Mouse (Mus musculus) embryonic facial prominence, embryonic 10.5 days (tissue): ENCODE data around the gene Gpha2. TPM values are rescaled to one million over a fixed set of nuclear protein-coding genes. Genes with fewer than 3 reads are reported as not detected.

Experiments
- DNase-seq: peaks from one replicate; pipeline ENCODE4 v3.0.0-alpha.2; 2017; ENCODE audit warnings: low spot score
- H3K27ac ChIP-seq: fragments of 300-500 bp; sonication (generic); replicated peaks from 2 replicates; pipeline ENCODE4 v1.5.1; 2016; ENCODE audit warnings: mild to moderate bottlenecking
- H3K27me3 ChIP-seq: fragments of 300-500 bp; sonication (generic); replicated peaks from 2 replicates; pipeline ENCODE4 v1.6.1; 2016; ENCODE audit warnings: low read depth, mild to moderate bottlenecking; ENCODE audit not compliant: poor library complexity, severe bottlenecking
- H3K36me3 ChIP-seq: fragments of 300-500 bp; sonication (generic); replicated peaks from 2 replicates; pipeline ENCODE4 v1.6.1; 2016; ENCODE audit warnings: mild to moderate bottlenecking, moderate library complexity
- H3K4me1 ChIP-seq: fragments of 300-500 bp; sonication (generic); 2 replicates; pipeline ENCODE4 v1.6.1; 2016
- H3K4me3 ChIP-seq: fragments of 300-500 bp; sonication (generic); 2 replicates; pipeline ENCODE4 v1.5.1; 2016; ENCODE audit warnings: mild to moderate bottlenecking, moderate library complexity
- H3K9me3 ChIP-seq: fragments of 300-500 bp; sonication (generic); 2 replicates; pipeline ENCODE4 v1.6.1; 2016; ENCODE audit warnings: mild to moderate bottlenecking
- WGBS: fragments of 180-500 bp; shearing (Covaris S2); methylation state at CpG from one replicate; pipeline ENCODE4 v1.1.7; 2016; 5-methylcytosine and 5-hydroxymethylcytosine counted together
- polyA plus RNA-seq: library from polyadenylated mRNA; unstranded; fragments of >200 nt; fragmentation: Nextera tagmentation; extraction: Ambion mirVana; gene quantifications from 2 replicates; pipeline ENCODE4 v1.2.1, GENCODE M21; 2016

Gpha2 gene
- polyA plus RNA-seq, 1 experiment from 2014 or later: 1.3 TPM

DNA sequence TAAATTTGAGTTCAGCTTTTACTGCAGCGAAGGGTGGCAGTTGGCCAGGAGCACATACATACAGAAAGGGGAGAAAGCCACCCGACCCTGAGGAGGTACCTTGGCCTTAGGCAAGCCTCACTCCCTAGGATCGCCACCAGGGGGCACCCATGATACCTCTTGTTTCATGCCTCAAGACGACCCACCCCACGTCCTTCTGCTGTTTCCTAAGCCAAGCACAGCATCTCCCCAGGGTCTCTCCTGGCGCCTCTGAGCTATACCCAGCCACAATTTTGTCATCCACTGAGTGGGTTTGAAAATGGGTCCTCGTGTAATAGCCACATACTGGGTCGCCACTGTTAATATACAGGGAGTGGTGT is 42.0 kb downstream of the Gpha2 start:
- peak; percentile 90 for DNase-seq
- Histone ChIP-seq H3K36me3 (no peaks in the 10 kb centered on the region), H3K4me1 (peaks cover 12% of the 10 kb centered on the region), H3K27ac (no peak overlapping the region), H3K27me3 (peaks cover 6% of the 10 kb centered on the region), H3K4me3 (no peak overlapping the region), H3K9me3 (no peaks in the 10 kb centered on the region)
- 18% methylated on average over 8 of the region's 8 CpGs for WGBS

- Histone ChIP-seq H3K9me3 (no peaks in the 10 kb centered on the region), H3K4me3 (no peak overlapping the region), H3K27ac (no peak overlapping the region), H3K4me1 (peaks cover 12% of the 10 kb centered on the region), H3K36me3 (no peaks in the 10 kb centered on the region), H3K27me3 (peaks cover 6% of the 10 kb centered on the region)
- DNase-seq: no peak
- WGBS: 84% methylated on average over 7 of the region's 7 CpGs
These were observed 42.5 kb downstream of the Gpha2 start for GRCm38 (mm10) chr19:6268670-6269132.

DNA sequence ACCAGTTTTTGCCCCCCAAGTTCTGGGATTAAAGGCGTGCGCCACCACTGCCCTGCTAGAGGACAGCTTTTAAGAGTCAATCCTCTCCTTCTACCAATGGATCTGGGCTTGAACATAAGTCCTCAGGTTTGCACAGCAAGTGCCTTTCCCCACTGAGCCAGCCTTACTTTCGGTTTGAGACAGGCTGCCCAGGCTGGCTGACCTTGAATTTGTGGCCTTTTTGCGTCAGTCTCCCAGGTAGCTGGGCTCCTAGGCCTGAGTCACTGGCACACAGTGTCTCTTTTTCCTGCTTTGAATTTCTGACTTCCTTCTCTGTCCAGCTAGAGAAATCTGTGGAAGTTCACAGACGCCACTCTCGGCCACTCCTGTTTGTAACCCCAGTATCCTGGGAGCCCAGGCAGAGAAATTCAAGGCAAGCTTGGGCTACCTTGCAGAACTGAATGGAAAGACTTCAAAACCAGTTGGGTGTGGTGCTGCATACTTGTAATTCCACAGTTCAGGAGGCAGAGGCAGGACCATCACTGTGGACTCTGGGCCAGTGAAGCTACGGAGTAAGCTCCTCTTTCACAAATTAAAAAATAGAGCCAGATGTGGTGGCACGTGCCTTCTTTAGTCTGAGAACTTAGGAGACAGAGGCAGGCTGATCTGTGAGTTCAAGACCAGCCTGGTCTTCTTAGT is 43.8 kb downstream of the Gpha2 start:
- DNase-seq: no peak
- Histone ChIP-seq H3K27me3 (peaks cover 6% of the 10 kb centered on the region), H3K9me3 (no peaks in the 10 kb centered on the region), H3K4me3 (no peak overlapping the region), H3K27ac (no peak overlapping the region), H3K36me3 (no peaks in the 10 kb centered on the region), H3K4me1 (peaks cover 14% of the 10 kb centered on the region)
- 86% methylated on average over 8 of the region's 8 CpGs for WGBS

GRCm38 (mm10) chr19:6270661-6271060 is 44.5 kb downstream of the Gpha2 start:
- Histone ChIP-seq H3K27me3 (peaks cover 6% of the 10 kb centered on the region), H3K27ac (no peak overlapping the region), H3K9me3 (no peaks in the 10 kb centered on the region), H3K4me3 (peak overlapping the region; percentile 17; the same call in 1 of the 2 replicates), H3K4me1 (peaks cover 21% of the 10 kb centered on the region), H3K36me3 (no peaks in the 10 kb centered on the region)
- WGBS: 59% methylated on average over 9 of the region's 9 CpGs
- no peak for DNase-seq

DNA sequence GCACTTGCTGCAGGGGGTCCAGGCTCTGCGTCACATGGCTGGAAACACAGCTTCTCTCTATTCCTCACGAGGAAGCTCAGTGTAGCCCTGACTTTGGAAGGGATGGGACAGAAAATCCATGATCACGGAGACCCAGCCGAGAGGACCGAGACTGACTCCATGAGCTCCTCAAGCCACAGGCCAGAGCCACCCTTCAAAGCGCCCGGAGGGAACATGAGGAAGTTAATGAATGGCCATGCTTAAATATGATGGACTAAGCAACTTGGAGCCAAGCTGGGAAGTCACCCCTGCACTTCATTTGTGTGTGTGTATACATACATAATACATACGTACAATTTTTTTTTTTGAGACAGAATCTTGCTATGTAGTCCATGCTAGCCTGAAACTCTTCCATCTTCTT is 45.0 kb downstream of the Gpha2 start:
- peaks cover 6% of the 10 kb centered on the region for H3K27me3 ChIP-seq
- H3K9me3 ChIP-seq: no peaks in the 10 kb centered on the region
- WGBS: 39% methylated on average over 8 of the region's 8 CpGs
- no peaks in the 10 kb centered on the region for H3K36me3 ChIP-seq
- no peak for DNase-seq
- peak overlapping the region; percentile 17; the same call in 1 of the 2 replicates for H3K4me3 ChIP-seq
- no peak overlapping the region for H3K27ac ChIP-seq
- H3K4me1 ChIP-seq: peaks cover 26% of the 10 kb centered on the region

DNA sequence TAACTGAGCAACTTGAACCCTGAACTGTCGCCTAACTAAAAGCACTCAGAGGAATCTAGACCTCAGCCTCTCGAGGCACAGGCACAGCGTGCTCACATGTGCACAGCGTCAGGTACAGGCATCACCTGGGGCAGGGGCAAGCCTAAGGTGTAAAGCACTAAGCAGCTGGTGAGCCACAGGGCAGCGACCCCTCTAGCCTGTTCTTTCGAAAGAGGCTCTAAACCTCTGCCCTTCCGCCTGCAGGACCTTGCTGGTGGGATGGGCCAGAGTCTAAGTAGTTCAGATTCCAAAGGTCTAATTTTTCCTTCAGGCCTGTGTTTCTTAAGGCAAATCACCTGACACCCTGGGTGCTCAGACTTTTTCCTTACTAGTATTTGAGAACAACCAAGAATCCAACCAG is 45.9 kb downstream of the Gpha2 start:
- Histone ChIP-seq H3K36me3 (no peaks in the 10 kb centered on the region), H3K4me1 (peaks cover 27% of the 10 kb centered on the region), H3K27me3 (peaks cover 6% of the 10 kb centered on the region), H3K27ac (no peak overlapping the region), H3K9me3 (no peaks in the 10 kb centered on the region), H3K4me3 (no peak overlapping the region)
- no peak for DNase-seq
- WGBS: 66% methylated on average over 7 of the region's 7 CpGs

DNA sequence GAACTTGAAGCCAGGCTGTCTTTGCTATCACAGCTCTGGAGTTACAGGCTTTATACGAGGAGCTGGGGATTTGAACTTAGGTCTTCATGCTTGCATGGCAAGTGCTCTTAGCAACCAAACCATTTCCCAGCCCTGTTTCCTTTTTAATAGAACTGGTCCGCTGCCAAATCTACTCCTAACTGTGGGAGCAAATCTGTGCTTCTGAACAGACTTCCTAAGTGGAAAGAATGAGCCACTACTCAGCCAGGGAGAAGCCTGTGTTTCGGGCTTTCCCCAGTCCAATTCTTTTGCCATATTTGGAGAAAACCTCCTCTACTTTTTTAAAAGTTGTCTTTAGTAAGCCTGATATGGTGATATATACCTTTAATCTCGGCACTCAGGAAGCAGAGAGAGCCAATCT is 46.6 kb downstream of the Gpha2 start:
- no peak overlapping the region for H3K27ac ChIP-seq
- WGBS: 83% methylated on average over 4 of the region's 4 CpGs
- peaks cover 6% of the 10 kb centered on the region for H3K27me3 ChIP-seq
- no peaks in the 10 kb centered on the region for H3K36me3 ChIP-seq
- peaks cover 33% of the 10 kb centered on the region for H3K4me1 ChIP-seq
- no peak for DNase-seq
- H3K4me3 ChIP-seq: no peak overlapping the region
- no peaks in the 10 kb centered on the region for H3K9me3 ChIP-seq

- H3K4me1 ChIP-seq: peaks cover 39% of the 10 kb centered on the region
- H3K27ac ChIP-seq: no peak overlapping the region
- no peaks in the 10 kb centered on the region for H3K9me3 ChIP-seq
- DNase-seq: no peak
- H3K4me3 ChIP-seq: peak overlapping the region; percentile 3; the same call in 1 of the 2 replicates
- peaks cover 6% of the 10 kb centered on the region; the same call in 1 of the 2 replicates for H3K27me3 ChIP-seq
- peaks cover 1% of the 10 kb centered on the region; the same call in 1 of the 2 replicates for H3K36me3 ChIP-seq
- 91% methylated on average over 4 of the region's 4 CpGs for WGBS
These were observed 47.4 kb downstream of the Gpha2 start for GRCm38 (mm10) chr19:6273592-6273991.

DNA sequence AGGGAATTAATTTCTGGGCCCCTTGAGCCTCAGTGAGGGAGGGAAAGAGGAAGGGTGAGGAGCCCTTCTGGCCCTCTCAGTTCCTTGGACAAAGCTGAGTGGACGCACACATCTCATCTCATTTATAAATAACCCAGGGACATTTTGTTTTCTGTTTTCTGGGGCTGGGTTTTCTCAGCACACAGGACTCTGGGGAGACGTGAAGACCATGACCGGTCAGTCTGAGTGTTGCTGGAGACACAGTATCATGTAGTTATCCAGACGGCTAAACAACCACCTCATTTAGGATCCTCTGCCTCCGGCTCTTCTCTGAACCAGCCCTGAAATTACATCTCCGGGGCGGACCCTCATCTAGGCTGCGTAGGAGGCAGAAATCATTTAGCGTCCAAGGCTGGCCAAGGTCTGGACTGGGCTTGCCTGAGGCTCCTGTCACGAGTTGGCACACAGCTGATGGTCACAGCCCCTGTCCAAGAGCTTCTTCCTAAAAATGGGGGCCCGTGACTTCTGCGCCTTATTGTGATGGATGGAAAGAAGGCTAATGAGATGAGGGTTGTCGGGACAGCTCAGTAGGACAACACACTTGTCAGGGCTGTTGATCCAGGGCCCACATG is 47.9 kb downstream of the Gpha2 start:
- H3K4me3 ChIP-seq: no peak overlapping the region
- WGBS: 91% methylated on average over 13 of the region's 13 CpGs
- no peak for DNase-seq
- peaks cover 44% of the 10 kb centered on the region for H3K4me1 ChIP-seq
- no peak overlapping the region for H3K27ac ChIP-seq
- H3K27me3 ChIP-seq: peaks cover 6% of the 10 kb centered on the region; the same call in 1 of the 2 replicates
- no peaks in the 10 kb centered on the region for H3K9me3 ChIP-seq
- H3K36me3 ChIP-seq: peaks cover 6% of the 10 kb centered on the region

DNA sequence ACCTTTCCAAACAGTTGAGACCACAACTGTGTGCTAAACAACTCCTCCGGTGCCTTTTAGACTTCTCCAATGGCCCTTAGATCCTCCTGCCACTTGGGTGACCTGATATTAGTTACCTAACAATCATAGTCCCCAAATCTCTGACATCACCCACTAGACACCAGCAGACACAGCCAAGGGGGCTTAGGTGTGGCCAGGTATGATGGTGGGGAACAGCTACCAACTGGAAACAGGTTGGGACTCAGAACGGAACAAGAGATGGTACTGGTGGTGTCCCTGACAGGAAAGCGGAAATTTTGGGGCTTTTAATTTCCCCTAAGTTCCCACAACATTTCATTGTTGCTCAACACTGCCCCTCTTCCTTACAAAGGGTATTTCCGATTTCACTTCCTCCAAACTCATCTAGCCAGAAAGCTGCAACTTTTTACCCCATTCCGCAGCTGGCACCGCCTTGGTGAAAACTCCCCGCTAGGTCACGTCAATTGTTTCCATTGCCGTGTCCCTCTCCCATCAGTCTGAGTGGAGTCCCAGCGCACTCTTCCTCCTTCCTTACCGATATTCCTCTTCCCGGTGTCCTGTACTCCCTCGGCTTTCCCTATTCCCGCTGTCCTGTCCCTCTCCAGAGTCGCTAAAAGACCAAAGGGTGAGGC is 49.7 kb downstream of the Gpha2 start:
- peaks cover 4% of the 10 kb centered on the region; the same call in 1 of the 2 replicates for H3K27me3 ChIP-seq
- no peak for DNase-seq
- peaks cover 57% of the 10 kb centered on the region for H3K4me1 ChIP-seq
- H3K36me3 ChIP-seq: peaks cover 24% of the 10 kb centered on the region
- peak overlapping the region; percentile 87 for H3K27ac ChIP-seq
- WGBS: 8% methylated on average over 15 of the region's 15 CpGs
- H3K4me3 ChIP-seq: peak overlapping the region; percentile 87
- H3K9me3 ChIP-seq: no peaks in the 10 kb centered on the region

DNA sequence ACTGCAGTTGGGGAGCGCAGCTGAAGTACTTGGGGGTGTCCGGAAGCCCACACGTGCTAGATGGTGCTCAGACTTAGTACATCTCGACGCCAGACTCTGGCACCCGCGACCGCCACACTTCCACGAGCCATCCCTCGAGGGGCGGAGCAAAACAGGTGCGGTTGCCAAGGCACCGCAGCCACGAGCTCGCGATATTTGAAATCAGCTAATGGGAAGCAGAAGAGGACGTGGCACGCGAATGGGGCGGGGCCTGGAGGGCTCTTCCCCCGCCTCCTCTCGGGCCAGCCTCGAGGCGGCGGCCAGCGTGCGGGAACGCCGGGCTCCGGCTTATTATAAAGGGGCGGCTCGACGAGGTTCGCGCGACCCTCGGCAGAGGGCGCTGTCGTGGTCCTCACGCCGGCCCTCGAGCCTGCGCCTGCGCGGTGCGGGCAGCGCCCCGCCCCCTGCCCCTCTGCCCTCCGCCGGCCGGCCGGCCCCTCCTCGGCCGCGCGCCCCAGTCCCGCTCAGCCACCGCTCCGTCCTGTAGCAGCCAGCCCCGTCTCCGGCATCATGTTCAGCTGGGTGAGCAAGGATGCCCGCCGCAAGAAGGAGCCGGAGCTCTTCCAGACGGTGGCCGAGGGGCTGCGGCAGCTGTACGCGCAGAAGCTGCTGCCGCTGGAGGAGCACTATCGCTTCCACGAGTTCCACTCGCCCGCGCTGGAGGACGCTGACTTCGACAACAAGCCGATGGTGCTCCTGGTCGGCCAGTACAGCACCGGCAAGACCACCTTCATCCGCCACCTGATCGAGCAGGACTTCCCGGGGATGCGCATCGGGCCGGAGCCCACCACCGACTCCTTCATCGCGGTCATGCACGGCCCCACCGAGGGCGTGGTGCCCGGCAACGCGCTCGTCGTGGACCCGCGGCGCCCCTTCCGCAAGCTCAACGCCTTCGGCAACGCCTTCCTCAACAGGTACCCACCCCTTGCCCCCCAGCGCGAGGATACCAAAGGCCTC is 50.5 kb downstream of the Gpha2 start, which contains the start of gene Ehd1:
TSS of gene Ehd1 (plus strand) at position 300 of the 996 bp plus-strand sequence.
- Histone ChIP-seq H3K36me3 (peaks cover 32% of the 10 kb centered on the region), H3K4me1 (peaks cover 53% of the 10 kb centered on the region), H3K27me3 (no peaks in the 10 kb centered on the region; the same call in 1 of the 2 replicates), H3K27ac (peak within 1 kb of the TSS; percentile 87), H3K4me3 (peak within 1 kb of the TSS; percentile 87), H3K9me3 (no peaks in the 10 kb centered on the region)
- peak; percentile 99 for DNase-seq
- under 1% methylated on average over 106 of the region's 106 CpGs for WGBS
